Mouse (Mus musculus): ENCODE measurements around the gene Rgl2.
A peak's percentile ranks its signal among the peaks of the same experiment; 100 is the strongest.

Gene Rgl2

GRCm38 (mm10) chr17:33921361-33921760, 8.0 kb upstream of the Rgl2 start:
- no peak for DNase-seq (ENCODE audit: low spot score in 2 of 2)

GRCm38 (mm10) chr17:33924577-33925283, 4.6 kb upstream of the Rgl2 start:
- DNase-seq (ENCODE audit: low spot score in 2 of 2) = no peak

GRCm38 (mm10) chr17:33925406-33926116, 3.8 kb upstream of the Rgl2 start:
- DNase-seq (ENCODE audit: low spot score in 2 of 2) = no peak

GRCm38 (mm10) chr17:33926207-33926932, 3.0 kb upstream of the Rgl2 start:
- DNase-seq (ENCODE audit: low spot score in 2 of 2) = no peak

GRCm38 (mm10) chr17:33928251-33928947, 944 bp upstream of the Rgl2 start:
- DNase-seq (ENCODE audit: low spot score in 2 of 2) = no peak

GRCm38 (mm10) chr17:33930280-33931158, 1.2 kb downstream of the Rgl2 start:
- DNase-seq (ENCODE audit: low spot score in 2 of 2) = peak; percentile 69 to 72

- DNase-seq (ENCODE audit: low spot score in 2 of 2) = no peak
Measured at GRCm38 (mm10) chr17:33931159-33931866, 2.0 kb downstream of the Rgl2 start.

GRCm38 (mm10) chr17:33931947-33932346, 2.6 kb downstream of the Rgl2 start:
- no peak for DNase-seq (ENCODE audit: low spot score in 2 of 2)

GRCm38 (mm10) chr17:33932448-33932847, 3.1 kb downstream of the Rgl2 start:
- DNase-seq (ENCODE audit: low spot score in 2 of 2) = no peak

- DNase-seq (ENCODE audit: low spot score in 2 of 2) = no peak
Measured at GRCm38 (mm10) chr17:33932970-33933369, 3.6 kb downstream of the Rgl2 start.

GRCm38 (mm10) chr17:33935422-33936055, 6.2 kb downstream of the Rgl2 start:
- DNase-seq (ENCODE audit: low spot score in 2 of 2) = no peak

GRCm38 (mm10) chr17:33936993-33937392, 7.7 kb downstream of the Rgl2 start:
- no peak for DNase-seq (ENCODE audit: low spot score in 2 of 2)

GRCm38 (mm10) chr17:33938783-33939182, 9.4 kb downstream of the Rgl2 start:
- no peak for DNase-seq (ENCODE audit: low spot score in 2 of 2)

- peak; percentile 82 to 88 for DNase-seq (ENCODE audit: low spot score in 2 of 2)
Measured at GRCm38 (mm10) chr17:33940206-33940805, 11.0 kb downstream of the Rgl2 start, which contains the start of the genes Pfdn6 and Wdr46. Pfdn6 (minus strand) TSS chr17:33940343. Wdr46 (plus strand) TSS chr17:33940660.

GRCm38 (mm10) chr17:33940981-33941380, 11.6 kb downstream of the Rgl2 start:
- no peak for DNase-seq (ENCODE audit: low spot score in 2 of 2)

GRCm38 (mm10) chr17:33941381-33941780, 12.0 kb downstream of the Rgl2 start:
- DNase-seq (ENCODE audit: low spot score in 2 of 2) = no peak

GRCm38 (mm10) chr17:33943454-33943853, 14.1 kb downstream of the Rgl2 start:
- DNase-seq (ENCODE audit: low spot score in 2 of 2) = no peak

- no peak for DNase-seq (ENCODE audit: low spot score in 2 of 2)
Measured at GRCm38 (mm10) chr17:33947430-33948089, 18.2 kb downstream of the Rgl2 start.
